ENCODE assay signal across 29 mouse cellular contexts in genomic region chr10:94924878-94925277, GRCm38 (mm10). TPM values are rescaled to one million over a fixed set of nuclear protein-coding genes. Genes with fewer than 3 reads are reported as not detected.
DNase-seq lines count a peak whose midpoint lies in the region; ATAC-seq and TF ChIP-seq lines count a peak whose summit lies in the region.
"Had no signal": no experiment of that assay in that cellular context is flagged by ENCODE, and none has a peak within 500 bp of the region (broad histone marks: within the 10 kb centered on the region; RNA-seq: fewer than 3 reads in every experiment).

No protein-coding gene starts in this region.

- DNase-seq in heart, adult 11 months, result no peak
- no peak for DNase-seq in liver, postnatal 0 days
- DNase-seq in cerebellum, adult 9-11 months, result no peak
- no peak for DNase-seq in layer of hippocampus, postnatal 25 days (ENCODE audit: extremely low spot score in 1 of 2, low spot score in 1 of 2)
- DNase-seq: adrenal gland, postnatal 10 days; cerebellum, adult 11-12 months; cerebellum, postnatal 10 days; gastrocnemius, postnatal 25 days; heart, adult 2 months; heart, postnatal 14 days; kidney, adult 8-10 months; kidney, postnatal 4 days; layer of hippocampus, adult 9-11 months; lung, adult 2 months; lung, postnatal 10 days; spleen, adult 18-20 months; thymus, postnatal 25 days had no signal

- H3K9me3 ChIP-seq in erythroblast, embryonic 14.5 days (ENCODE audit: control insufficient read depth, low read length), result no peaks in the 10 kb centered on the region
- H3K9me3 ChIP-seq in heart, embryonic 15.5 days (replicated peaks), result no peaks in the 10 kb centered on the region
- H3K9me3 ChIP-seq in liver, embryonic 12.5 days (replicated peaks), result no peaks in the 10 kb centered on the region
- H3K9me3 ChIP-seq in liver, postnatal 0 days (ENCODE audit: low read length), result no peaks in the 10 kb centered on the region
- H3K9me3 ChIP-seq: forebrain, embryonic 13.5 days; hindbrain, embryonic 12.5 days; limb, embryonic 12.5 days; midbrain, embryonic 10.5 days had no signal

- no peaks in the 10 kb centered on the region for H3K27me3 ChIP-seq in erythroblast, embryonic 14.5 days (ENCODE audit: control insufficient read depth)
- H3K27me3 ChIP-seq in heart, embryonic 15.5 days, result no peaks in the 10 kb centered on the region
- no peaks in the 10 kb centered on the region for H3K27me3 ChIP-seq in liver, embryonic 12.5 days (replicated peaks)
- no peaks in the 10 kb centered on the region for H3K27me3 ChIP-seq in liver, postnatal 0 days (ENCODE audit: insufficient read depth, low read length)
- H3K27me3 ChIP-seq: CH12.LX; forebrain, embryonic 13.5 days; hindbrain, embryonic 12.5 days; limb, embryonic 12.5 days had no signal

- peaks cover 90% of the 10 kb centered on the region for H3K4me1 ChIP-seq in erythroblast, embryonic 14.5 days (ENCODE audit: control insufficient read depth)
- peaks cover 12% of the 10 kb centered on the region for H3K4me1 ChIP-seq in heart, embryonic 15.5 days (replicated peaks)
- H3K4me1 ChIP-seq in liver, embryonic 12.5 days, result peaks cover 97% of the 10 kb centered on the region
- peaks cover 32% of the 10 kb centered on the region for H3K4me1 ChIP-seq in liver, postnatal 0 days (ENCODE audit: insufficient read depth)
- H3K4me1 ChIP-seq: limb, embryonic 12.5 days had no signal

- peak overlapping the region; percentile 2; the same call in 1 of the 2 replicates for H3K27ac ChIP-seq in heart, embryonic 15.5 days
- peak overlapping the region; percentile 85 for H3K27ac ChIP-seq in liver, embryonic 12.5 days
- H3K27ac ChIP-seq in liver, postnatal 0 days (ENCODE audit: low read depth), result peak overlapping the region; percentile 73
- H3K27ac ChIP-seq: forebrain, embryonic 13.5 days; heart, adult 2 months; hindbrain, embryonic 12.5 days; kidney, postnatal 0 days; limb, embryonic 12.5 days; midbrain, embryonic 10.5 days had no signal

- H3K9ac ChIP-seq in heart, embryonic 15.5 days, result no peak overlapping the region
- H3K9ac ChIP-seq in liver, embryonic 12.5 days, result peak overlapping the region; percentile 42
- H3K9ac ChIP-seq in liver, postnatal 0 days (replicated peaks), result no peak overlapping the region
- H3K9ac ChIP-seq: forebrain, embryonic 13.5 days; hindbrain, embryonic 12.5 days; limb, embryonic 12.5 days had no signal

- no peak for TF ChIP-seq EP300 in liver, postnatal 0 days (IDR thresholded peaks at IDR 0.05; ENCODE audit: low read depth)

- no peak overlapping the region for H3K4me2 ChIP-seq in heart, embryonic 15.5 days
- H3K4me2 ChIP-seq in liver, embryonic 12.5 days, result peak overlapping the region; percentile 57
- no peak overlapping the region; the same call in 1 of the 2 replicates for H3K4me2 ChIP-seq in liver, postnatal 0 days (ENCODE audit: low read depth, low read length)
- H3K4me2 ChIP-seq: forebrain, embryonic 13.5 days; hindbrain, embryonic 12.5 days; limb, embryonic 12.5 days had no signal

- H3K4me3 ChIP-seq in erythroblast, embryonic 14.5 days (replicated peaks), result peak overlapping the region; percentile 35
- no peak overlapping the region for H3K4me3 ChIP-seq in heart, embryonic 15.5 days
- H3K4me3 ChIP-seq in liver, embryonic 12.5 days, result no peak overlapping the region
- H3K4me3 ChIP-seq in liver, postnatal 0 days (ENCODE audit: low read depth, low read length), result no peak overlapping the region
- H3K4me3 ChIP-seq: forebrain, embryonic 13.5 days; heart, adult 2 months; hindbrain, embryonic 12.5 days; limb, embryonic 12.5 days; midbrain, embryonic 10.5 days had no signal

- no peak for TF ChIP-seq CTCF in liver, postnatal 0 days (IDR thresholded peaks at IDR 0.05; ENCODE audit: low read depth)

- H3K36me3 ChIP-seq in erythroblast, embryonic 14.5 days (ENCODE audit: control insufficient read depth), result no peaks in the 10 kb centered on the region; the same call in 1 of the 2 replicates
- H3K36me3 ChIP-seq in heart, embryonic 15.5 days, result no peaks in the 10 kb centered on the region
- no peaks in the 10 kb centered on the region; the same call in 1 of the 2 replicates for H3K36me3 ChIP-seq in liver, embryonic 12.5 days
- H3K36me3 ChIP-seq in liver, postnatal 0 days (replicated peaks; ENCODE audit: insufficient read depth, low read length), result no peaks in the 10 kb centered on the region
- H3K36me3 ChIP-seq: hindbrain, embryonic 12.5 days; limb, embryonic 12.5 days had no signal

- 82% methylated on average over 4 of the region's 4 CpGs for WGBS in heart, embryonic 15.5 days
- WGBS in liver, embryonic 12.5 days (ENCODE audit: insufficient replicate concordance), result 40% methylated on average over 4 of the region's 4 CpGs
- 53% methylated on average over 4 of the region's 4 CpGs for WGBS in liver, postnatal 0 days (ENCODE audit: insufficient replicate concordance)

- no peak for ATAC-seq in erythroblast, adult 5-6 weeks (replicated peaks; ENCODE audit: low FRiP score, poor library complexity, severe bottlenecking)
- ATAC-seq in heart, embryonic 15.5 days (replicated peaks; ENCODE audit: insufficient number of reproducible peaks, insufficient read depth, low FRiP score, low read depth), result no peak
- ATAC-seq in liver, embryonic 12.5 days, result peak; percentile 46; the same call in 1 of the 2 replicates
- ATAC-seq in liver, postnatal 0 days, result no peak
- ATAC-seq: forebrain, embryonic 13.5 days; intestine, embryonic 16.5 days; midbrain, embryonic 16.5 days had no signal

RNA-seq across cellular contexts. Expression of gene Plxnc1, which starts 19.8 kb away (rescaled TPM):
- 0.05 and 0.08 TPM in 2 replicates for polyA plus RNA-seq in erythroblast, embryonic 14.5 days (2012)
- total RNA-seq in erythroblast, adult 5-6 weeks (2015; ENCODE audit: low replicate concordance), result 16.9 and 19.0 TPM in 2 replicates
- total RNA-seq in erythroblast, adult 5-6 weeks (2017; ENCODE audit: low replicate concordance), result 18.7 and 40.6 TPM in 2 replicates
- 2.9 and 3.5 TPM in 2 replicates for polyA plus RNA-seq in heart, embryonic 15.5 days (2015; fragmentation: Nextera tagmentation; extraction: Ambion mirVana)
- 3.9 and 4.4 TPM in 2 replicates for polyA plus RNA-seq in liver, embryonic 12.5 days (2016; fragmentation: Nextera tagmentation; extraction: Ambion mirVana)
- polyA plus RNA-seq in liver, postnatal 0 days (2015; fragmentation: Nextera tagmentation; extraction: Ambion mirVana), result 2.7 and 2.8 TPM in 2 replicates
- 10 to 100 TPM; 29.3 to 32.1 TPM for total RNA-seq in layer of hippocampus, postnatal 25 days (2021)

Comparison
In these comparisons a context has a peak if more than half of its experiments do, and no peak if none do; other contexts are left out.
1. H3K27ac ChIP-seq: peak in every context shown above with its lines; median percentile 85 in liver, embryonic 12.5 days; 73 in liver, postnatal 0 days; 2 in heart, embryonic 15.5 days.